Mouse (Mus musculus) spleen, embryonic (tissue): ENCODE measurements around the gene Myo9a.
"Not testable (repeated sequence)": the region's sequence is repeated elsewhere in the genome, so short reads cannot be mapped to it uniquely, and the experiment has no call there.

Experiments used
- CTCF ChIA-PET: fragments of 350-600 bp; sonication (Branson Sonifier 250); formaldehyde crosslinking; loops from one replicate; lab custom pipeline; 2022; lab: Charles Lee

Myo9a gene

GRCm38 (mm10) chr9:59749581-59750265 lies 973 bp upstream of the Myo9a start:
- CTCF ChIA-PET = no interaction called here

- CTCF ChIA-PET = no interaction called here
Measured at GRCm38 (mm10) chr9:59751066-59751581, 428 bp downstream of the Myo9a start.

- CTCF ChIA-PET = no interaction called here
Measured at GRCm38 (mm10) chr9:59751966-59752365, 1.3 kb downstream of the Myo9a start.

GRCm38 (mm10) chr9:59755199-59755598 lies 4.5 kb downstream of the Myo9a start:
- CTCF ChIA-PET = no interaction called here

- CTCF ChIA-PET = interaction anchor here (0.6 to 0.9 kb wide), 2 partner anchors 19 to 1193 kb away, joined by 3 read pairs; no protein-coding TSS in a partner anchor
Measured at GRCm38 (mm10) chr9:59757016-59757415, 6.3 kb downstream of the Myo9a start.

- CTCF ChIA-PET = no interaction called here
Measured at GRCm38 (mm10) chr9:59760515-59760914, 9.8 kb downstream of the Myo9a start.

- CTCF ChIA-PET = not testable (repeated sequence)
Measured at GRCm38 (mm10) chr9:59766966-59767461, 16.3 kb downstream of the Myo9a start.

GRCm38 (mm10) chr9:59806046-59806774 lies 55.5 kb downstream of the Myo9a start:
- CTCF ChIA-PET = not testable (repeated sequence)

- CTCF ChIA-PET = no interaction called here
Measured at GRCm38 (mm10) chr9:59884551-59884950, 133.9 kb downstream of the Myo9a start.

- CTCF ChIA-PET = no interaction called here
Measured at GRCm38 (mm10) chr9:59903382-59903781, 152.7 kb downstream of the Myo9a start.

- CTCF ChIA-PET = no interaction called here
Measured at GRCm38 (mm10) chr9:59914761-59915160, 164.1 kb downstream of the Myo9a start.

GRCm38 (mm10) chr9:59930248-59930647 lies 179.6 kb downstream of the Myo9a start:
- CTCF ChIA-PET = no interaction called here

GRCm38 (mm10) chr9:59935866-59936265 lies 185.2 kb downstream of the Myo9a start:
- CTCF ChIA-PET = not testable (repeated sequence)

GRCm38 (mm10) chr9:59938529-59938928 lies 187.8 kb downstream of the Myo9a start:
- CTCF ChIA-PET = no interaction called here

- CTCF ChIA-PET = no interaction called here
Measured at GRCm38 (mm10) chr9:59939691-59940090, 189.0 kb downstream of the Myo9a start.

- CTCF ChIA-PET = no interaction called here
Measured at GRCm38 (mm10) chr9:59940913-59941884, 190.5 kb downstream of the Myo9a start.

- CTCF ChIA-PET = no interaction called here
Measured at GRCm38 (mm10) chr9:59941885-59942350, 191.2 kb downstream of the Myo9a start.

- CTCF ChIA-PET = no interaction called here
Measured at GRCm38 (mm10) chr9:59942501-59943085, 191.9 kb downstream of the Myo9a start.

- CTCF ChIA-PET = no interaction called here
Measured at GRCm38 (mm10) chr9:59943826-59944225, 193.1 kb downstream of the Myo9a start.

- CTCF ChIA-PET = no interaction called here
Measured at GRCm38 (mm10) chr9:59945241-59945640, 194.5 kb downstream of the Myo9a start.

- CTCF ChIA-PET = no interaction called here
Measured at GRCm38 (mm10) chr9:59947271-59947670, 196.6 kb downstream of the Myo9a start.
